Mouse (Mus musculus): ENCODE results near the gene Ldb3. TPM values are rescaled to one million over a fixed set of nuclear protein-coding genes. Genes with fewer than 3 reads are reported as not detected.

Ldb3 gene
- total and polyA plus RNA-seq, 2 experiments from 2014 or later: 376 to 526 TPM

DNA sequence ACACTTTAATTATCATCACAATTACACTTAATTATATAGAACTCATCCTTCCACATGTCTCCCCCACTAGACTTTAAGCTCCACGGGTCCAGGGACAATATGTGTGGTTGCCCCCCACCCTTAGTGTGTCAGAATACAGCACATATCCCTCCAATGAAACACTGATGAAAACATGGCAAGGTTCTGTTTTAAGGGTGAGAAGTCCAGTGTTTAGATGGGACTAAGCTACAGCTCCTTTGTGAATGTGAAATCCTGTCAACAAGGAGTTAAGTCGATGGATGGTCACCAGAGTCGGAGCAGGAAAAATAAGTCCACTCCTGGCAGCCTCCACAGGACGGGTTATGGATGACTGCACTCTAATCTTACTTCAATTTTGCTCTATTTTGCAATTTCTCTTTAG, 88.2 kb downstream of the Ldb3 start:
- no peak overlapping the region; the same call in 1 of the 2 replicates for H3K9ac ChIP-seq (replicated peaks; ENCODE audit: low read depth, low read length)
- ATAC-seq (ENCODE audit: insufficient read depth, low read depth): no peak
- 9% methylated on average over 4 of the region's 4 CpGs for WGBS
- H3K27ac ChIP-seq (ENCODE audit: low read depth): no peak overlapping the region
- TF ChIP-seq EP300 (IDR thresholded peaks at IDR 0.05; ENCODE audit: low read depth) (no peak), CTCF (IDR thresholded peaks at IDR 0.05; ENCODE audit: low read depth) (no peak)
- H3K9me3 ChIP-seq (replicated peaks; ENCODE audit: control insufficient read depth, low read length): no peaks in the 10 kb centered on the region
- no peak for DNase-seq (ENCODE audit: low spot score)
- H3K4me2 ChIP-seq (ENCODE audit: low read depth, low read length): peak overlapping the region; percentile 89
- H3K4me3 ChIP-seq (ENCODE audit: low read depth, low read length): peak overlapping the region; percentile 85
- H3K36me3 ChIP-seq (replicated peaks; ENCODE audit: control insufficient read depth, insufficient read depth, low read length): no peaks in the 10 kb centered on the region
- 0 out of 2 replicates have a peak, but pooled peaks cover 8% of the 10 kb centered on the region for H3K27me3 ChIP-seq (ENCODE audit: control insufficient read depth, insufficient read depth, low read length)
- H3K4me1 ChIP-seq (ENCODE audit: control insufficient read depth, insufficient read depth): peaks cover 56% of the 10 kb centered on the region

DNA sequence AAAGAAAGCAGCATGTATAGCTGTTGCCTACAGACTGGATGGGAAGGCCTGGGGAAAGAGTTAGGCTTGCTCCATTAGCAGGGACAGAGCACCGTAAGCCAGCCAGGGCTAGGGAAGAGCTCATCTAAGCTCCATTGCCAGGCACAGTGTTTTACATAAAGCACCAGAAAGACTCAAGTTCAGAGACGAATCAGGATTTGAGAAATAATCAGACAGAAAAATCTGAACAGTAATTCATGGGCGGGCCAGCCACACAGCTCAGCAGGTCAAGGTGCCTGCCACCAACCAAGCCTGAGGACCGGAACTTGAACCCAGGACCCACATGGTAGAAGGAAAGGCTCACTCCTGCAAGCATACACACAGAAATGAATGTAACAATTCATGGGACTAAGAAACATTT, 88.8 kb downstream of the Ldb3 start:
- Histone ChIP-seq H3K4me1 (ENCODE audit: control insufficient read depth, insufficient read depth) (peaks cover 53% of the 10 kb centered on the region), H3K9ac (replicated peaks; ENCODE audit: low read depth, low read length) (no peak overlapping the region), H3K27me3 (ENCODE audit: control insufficient read depth, insufficient read depth, low read length) (0 out of 2 replicates have a peak, but pooled peaks cover 8% of the 10 kb centered on the region), H3K4me3 (ENCODE audit: low read depth, low read length) (peak overlapping the region; percentile 85), H3K36me3 (replicated peaks; ENCODE audit: control insufficient read depth, insufficient read depth, low read length) (no peaks in the 10 kb centered on the region), H3K9me3 (replicated peaks; ENCODE audit: control insufficient read depth, low read length) (no peaks in the 10 kb centered on the region), H3K4me2 (ENCODE audit: low read depth, low read length) (peak overlapping the region; percentile 89), H3K27ac (ENCODE audit: low read depth) (peak overlapping the region; percentile 17; the same call in 1 of the 2 replicates)
- 52% methylated on average over 4 of the region's 4 CpGs for WGBS
- ATAC-seq (ENCODE audit: insufficient read depth, low read depth) (no peak), DNase-seq (ENCODE audit: low spot score) (no peak)
- no peak for TF ChIP-seq CTCF (IDR thresholded peaks at IDR 0.05; ENCODE audit: low read depth)
- TF ChIP-seq EP300 (IDR thresholded peaks at IDR 0.05; ENCODE audit: low read depth): no peak

DNA sequence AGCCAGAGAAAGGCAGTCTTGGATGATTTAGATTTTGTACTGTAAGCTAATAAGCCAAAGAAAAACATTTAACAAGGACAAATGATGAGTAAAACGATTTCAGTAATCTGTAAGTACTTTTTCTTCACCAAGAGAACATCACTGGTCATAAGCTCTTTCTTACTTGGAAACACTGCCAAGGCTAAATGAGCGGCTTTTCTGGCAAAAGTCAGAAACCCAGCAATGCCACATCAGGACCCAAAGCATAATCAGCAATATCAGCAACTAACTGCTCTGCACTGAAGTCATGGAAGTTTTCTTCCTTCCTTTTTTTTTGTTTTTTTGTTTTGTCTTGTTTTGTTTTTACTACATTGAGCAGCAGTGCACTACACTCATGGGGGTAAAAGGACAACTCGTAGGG, 91.1 kb downstream of the Ldb3 start:
- no peak overlapping the region for H3K4me3 ChIP-seq (ENCODE audit: low read depth, low read length)
- H3K27me3 ChIP-seq (ENCODE audit: control insufficient read depth, insufficient read depth, low read length): 0 out of 2 replicates have a peak, but pooled peaks cover 5% of the 10 kb centered on the region
- H3K4me2 ChIP-seq (ENCODE audit: low read depth, low read length): no peak overlapping the region
- WGBS: 54% methylated on average over 3 of the region's 3 CpGs
- TF ChIP-seq CTCF (IDR thresholded peaks at IDR 0.05; ENCODE audit: low read depth) (no peak), EP300 (IDR thresholded peaks at IDR 0.05; ENCODE audit: low read depth) (no peak)
- H3K9ac ChIP-seq (replicated peaks; ENCODE audit: low read depth, low read length): no peak overlapping the region
- no peaks in the 10 kb centered on the region for H3K36me3 ChIP-seq (replicated peaks; ENCODE audit: control insufficient read depth, insufficient read depth, low read length)
- ATAC-seq (ENCODE audit: insufficient read depth, low read depth) (no peak), DNase-seq (ENCODE audit: low spot score) (no peak)
- H3K4me1 ChIP-seq (ENCODE audit: control insufficient read depth, insufficient read depth): peaks cover 48% of the 10 kb centered on the region
- H3K27ac ChIP-seq (ENCODE audit: low read depth): no peak overlapping the region
- no peaks in the 10 kb centered on the region for H3K9me3 ChIP-seq (replicated peaks; ENCODE audit: control insufficient read depth, low read length)

GRCm38 (mm10) chr14:34493682-34494081, 94.8 kb downstream of the Ldb3 start:
- no peak overlapping the region for H3K4me3 ChIP-seq (ENCODE audit: low read depth, low read length)
- H3K4me2 ChIP-seq (ENCODE audit: low read depth, low read length): no peak overlapping the region
- 72% methylated on average over 3 of the region's 3 CpGs for WGBS
- no peaks in the 10 kb centered on the region for H3K36me3 ChIP-seq (replicated peaks; ENCODE audit: control insufficient read depth, insufficient read depth, low read length)
- H3K9me3 ChIP-seq (replicated peaks; ENCODE audit: control insufficient read depth, low read length): no peaks in the 10 kb centered on the region
- no peak for DNase-seq (ENCODE audit: low spot score)
- H3K4me1 ChIP-seq (ENCODE audit: control insufficient read depth, insufficient read depth): peaks cover 58% of the 10 kb centered on the region
- TF ChIP-seq CTCF (IDR thresholded peaks at IDR 0.05; ENCODE audit: low read depth) (no peak), EP300 (IDR thresholded peaks at IDR 0.05; ENCODE audit: low read depth) (no peak)
- H3K27ac ChIP-seq (ENCODE audit: low read depth): no peak overlapping the region
- no peaks in the 10 kb centered on the region for H3K27me3 ChIP-seq (ENCODE audit: control insufficient read depth, insufficient read depth, low read length)
- H3K9ac ChIP-seq (replicated peaks; ENCODE audit: low read depth, low read length): no peak overlapping the region
- no peak for ATAC-seq (ENCODE audit: insufficient read depth, low read depth)

GRCm38 (mm10) chr14:34492688-34493087, 95.8 kb downstream of the Ldb3 start:
- Histone ChIP-seq H3K4me2 (ENCODE audit: low read depth, low read length) (no peak overlapping the region), H3K9ac (replicated peaks; ENCODE audit: low read depth, low read length) (no peak overlapping the region), H3K27ac (ENCODE audit: low read depth) (peak overlapping the region; percentile 30; the same call in 1 of the 2 replicates), H3K27me3 (ENCODE audit: control insufficient read depth, insufficient read depth, low read length) (no peaks in the 10 kb centered on the region), H3K9me3 (replicated peaks; ENCODE audit: control insufficient read depth, low read length) (no peaks in the 10 kb centered on the region), H3K4me3 (ENCODE audit: low read depth, low read length) (no peak overlapping the region), H3K36me3 (replicated peaks; ENCODE audit: control insufficient read depth, insufficient read depth, low read length) (no peaks in the 10 kb centered on the region), H3K4me1 (ENCODE audit: control insufficient read depth, insufficient read depth) (peaks cover 56% of the 10 kb centered on the region)
- WGBS: 48% methylated on average over 2 of the region's 2 CpGs
- no peak for DNase-seq (ENCODE audit: low spot score)
- no peak for ATAC-seq (ENCODE audit: insufficient read depth, low read depth)
- TF ChIP-seq EP300 (IDR thresholded peaks at IDR 0.05; ENCODE audit: low read depth) (no peak), CTCF (IDR thresholded peaks at IDR 0.05; ENCODE audit: low read depth) (no peak)

DNA sequence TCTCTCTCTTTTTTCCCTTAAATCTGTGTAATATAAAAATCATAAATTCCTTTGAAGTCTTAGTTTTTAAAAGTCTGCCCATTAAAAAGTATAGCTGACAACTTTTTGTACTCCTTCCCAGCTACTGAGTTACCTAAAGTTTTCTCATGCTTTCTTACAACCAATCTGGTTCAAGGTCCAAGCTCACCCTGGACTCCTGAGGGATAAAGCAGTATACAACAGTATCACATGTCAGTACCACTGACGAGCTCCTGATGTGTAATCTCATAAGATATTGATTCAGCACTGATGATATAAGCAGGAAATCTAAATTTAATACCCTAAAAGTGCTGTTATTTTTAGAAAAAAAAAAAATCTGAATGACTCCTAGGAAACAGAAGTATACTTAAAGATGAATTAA, 97.5 kb downstream of the Ldb3 start:
- TF ChIP-seq CTCF (IDR thresholded peaks at IDR 0.05; ENCODE audit: low read depth) (no peak), EP300 (IDR thresholded peaks at IDR 0.05; ENCODE audit: low read depth) (no peak)
- no peak overlapping the region for H3K4me3 ChIP-seq (ENCODE audit: low read depth, low read length)
- no peaks in the 10 kb centered on the region for H3K36me3 ChIP-seq (replicated peaks; ENCODE audit: control insufficient read depth, insufficient read depth, low read length)
- no peak overlapping the region for H3K4me2 ChIP-seq (ENCODE audit: low read depth, low read length)
- DNase-seq (ENCODE audit: low spot score) (no peak), ATAC-seq (ENCODE audit: insufficient read depth, low read depth) (no peak)
- WGBS: 25% methylated on average over 1 of the region's 1 CpGs
- H3K9ac ChIP-seq (replicated peaks; ENCODE audit: low read depth, low read length): no peak overlapping the region
- no peak overlapping the region for H3K27ac ChIP-seq (ENCODE audit: low read depth)
- H3K27me3 ChIP-seq (ENCODE audit: control insufficient read depth, insufficient read depth, low read length): no peaks in the 10 kb centered on the region
- no peaks in the 10 kb centered on the region for H3K9me3 ChIP-seq (replicated peaks; ENCODE audit: control insufficient read depth, low read length)
- peaks cover 42% of the 10 kb centered on the region for H3K4me1 ChIP-seq (ENCODE audit: control insufficient read depth, insufficient read depth)
